Mouse (Mus musculus) liver, embryonic 11.5 days (tissue): ENCODE data around the gene Kif26a. TPM values are rescaled to one million over a fixed set of nuclear protein-coding genes. Genes with fewer than 3 reads are reported as not detected.
A peak's percentile ranks its signal among the peaks of the same experiment; 100 is the strongest.

Experiments
- ATAC-seq: fragments of 200-750 bp; cut with Nextera tagmentation; replicated peaks from 2 replicates; pipeline ENCODE4 v1.8.0; 2017; ENCODE audit warnings: moderate number of reproducible peaks, mild to moderate bottlenecking, moderate TSS enrichment, moderate library complexity; ENCODE audit not compliant: low FRiP score
- DNase-seq: peaks from one replicate; pipeline ENCODE4 v3.0.0-alpha.2; 2017; ENCODE audit warnings: low spot score
- H3K27ac ChIP-seq: fragments of 300-500 bp; sonication (generic); 2 replicates; pipeline ENCODE4 v1.5.1; 2014; ENCODE audit warnings: mild to moderate bottlenecking, low read depth, low read length, control low read depth
- H3K27me3 ChIP-seq: fragments of 300-500 bp; sonication (generic); replicated peaks from 2 replicates; pipeline ENCODE4 v1.6.1; 2014; ENCODE audit warnings: low read length, mixed read lengths; ENCODE audit not compliant: control insufficient read depth, insufficient read depth
- H3K36me3 ChIP-seq: fragments of 300-500 bp; sonication (generic); 2 replicates; pipeline ENCODE4 v1.6.1; 2014; ENCODE audit warnings: mild to moderate bottlenecking, low read length, moderate library complexity, mixed read lengths; ENCODE audit not compliant: control insufficient read depth, insufficient read depth
- H3K4me1 ChIP-seq: fragments of 300-500 bp; sonication (generic); replicated peaks from 2 replicates; pipeline ENCODE4 v1.6.1; 2014; ENCODE audit warnings: low read length, mixed read lengths; ENCODE audit not compliant: control insufficient read depth, insufficient read depth
- H3K4me2 ChIP-seq: fragments of 300-500 bp; sonication (generic); 2 replicates; pipeline ENCODE4 v1.6.1; 2014; ENCODE audit warnings: mild to moderate bottlenecking, control low read depth, moderate library complexity
- H3K4me3 ChIP-seq: fragments of 300-500 bp; sonication (generic); 2 replicates; pipeline ENCODE4 v1.5.1; 2014; ENCODE audit warnings: low read depth, low read length, control low read depth
- H3K9ac ChIP-seq: fragments of 300-500 bp; sonication (generic); 2 replicates; pipeline ENCODE4 v1.6.1; 2014; ENCODE audit warnings: low read depth, low read length, control low read depth
- H3K9me3 ChIP-seq: fragments of 300-500 bp; sonication (generic); 2 replicates; pipeline ENCODE4 v1.6.1; 2016; ENCODE audit warnings: low read length, inconsistent platforms, mixed read lengths; ENCODE audit not compliant: control insufficient read depth
- WGBS: fragments of 180-500 bp; shearing (Covaris S2); extraction: QIAGEN DNeasy Blood & Tissue Kit; methylation state at CpG from one replicate; pipeline ENCODE4 v1.1.7; 2014; 5-methylcytosine and 5-hydroxymethylcytosine counted together
- polyA plus RNA-seq: library from polyadenylated mRNA; unstranded; fragments of >200 nt; fragmentation: Nextera tagmentation; extraction: Ambion mirVana; gene quantifications from 2 replicates; pipeline ENCODE4 v1.2.1, GENCODE M21; 2014

Kif26a gene
- polyA plus RNA-seq, 1 experiment from 2014 or later, result 0.59 TPM

GRCm38 (mm10) chr12:112181921-112182608 lies 36.1 kb downstream of the Kif26a start:
- DNase-seq, result no peak
- no peak for ATAC-seq
- Histone ChIP-seq H3K4me1 (no peaks in the 10 kb centered on the region), H3K9me3 (no peaks in the 10 kb centered on the region), H3K4me2 (no peak overlapping the region), H3K4me3 (no peak overlapping the region), H3K27me3 (no peaks in the 10 kb centered on the region), H3K27ac (no peak overlapping the region), H3K36me3 (no peaks in the 10 kb centered on the region), H3K9ac (no peak overlapping the region)
- WGBS, result 48% methylated on average over 7 of the region's 7 CpGs

GRCm38 (mm10) chr12:112182609-112182955 lies 36.6 kb downstream of the Kif26a start:
- WGBS, result 72% methylated on average over 7 of the region's 7 CpGs
- DNase-seq (no peak), ATAC-seq (no peak)

GRCm38 (mm10) chr12:112183675-112184074 lies 37.7 kb downstream of the Kif26a start:
- Histone ChIP-seq H3K27ac (no peak overlapping the region), H3K4me2 (no peak overlapping the region), H3K36me3 (no peaks in the 10 kb centered on the region), H3K9me3 (no peaks in the 10 kb centered on the region), H3K27me3 (no peaks in the 10 kb centered on the region), H3K9ac (no peak overlapping the region), H3K4me3 (no peak overlapping the region), H3K4me1 (no peaks in the 10 kb centered on the region)
- 0 out of 2 replicates have a peak, but pooled peaks have one; percentile 8 for ATAC-seq
- 65% methylated on average over 6 of the region's 6 CpGs for WGBS
- DNase-seq, result no peak

More at GRCm38 (mm10) chr12:112182609-112182955, 36.6 kb downstream of the Kif26a start:
- Histone ChIP-seq H3K36me3 (no peaks in the 10 kb centered on the region), H3K4me3 (no peak overlapping the region), H3K9ac (no peak overlapping the region), H3K27me3 (no peaks in the 10 kb centered on the region), H3K4me1 (no peaks in the 10 kb centered on the region), H3K27ac (no peak overlapping the region), H3K9me3 (no peaks in the 10 kb centered on the region), H3K4me2 (no peak overlapping the region)

- no peaks in the 10 kb centered on the region for H3K9me3 ChIP-seq
- no peaks in the 10 kb centered on the region for H3K36me3 ChIP-seq
- 56% methylated on average over 3 of the region's 3 CpGs for WGBS
- no peak overlapping the region for H3K4me3 ChIP-seq
- no peaks in the 10 kb centered on the region for H3K27me3 ChIP-seq
- no peak for DNase-seq
- ATAC-seq, result peak; percentile 34
- H3K4me2 ChIP-seq, result no peak overlapping the region
- no peak overlapping the region for H3K9ac ChIP-seq
- H3K4me1 ChIP-seq, result no peaks in the 10 kb centered on the region
- H3K27ac ChIP-seq, result 0 out of 2 replicates have a peak overlapping the region, but pooled peaks have one; percentile 5
Measured at GRCm38 (mm10) chr12:112184390-112184789, 38.4 kb downstream of the Kif26a start.

- Histone ChIP-seq H3K9ac (no peak overlapping the region), H3K4me1 (no peaks in the 10 kb centered on the region), H3K36me3 (no peaks in the 10 kb centered on the region), H3K4me2 (no peak overlapping the region), H3K4me3 (no peak overlapping the region), H3K9me3 (no peaks in the 10 kb centered on the region), H3K27me3 (no peaks in the 10 kb centered on the region), H3K27ac (no peak overlapping the region)
- ATAC-seq (no peak), DNase-seq (no peak)
- WGBS, result 79% methylated on average over 6 of the region's 6 CpGs
Measured at GRCm38 (mm10) chr12:112186899-112187298, 40.9 kb downstream of the Kif26a start.

- Histone ChIP-seq H3K9me3 (no peaks in the 10 kb centered on the region), H3K4me1 (no peaks in the 10 kb centered on the region), H3K36me3 (no peaks in the 10 kb centered on the region), H3K27ac (no peak overlapping the region), H3K9ac (no peak overlapping the region), H3K4me3 (no peak overlapping the region), H3K4me2 (no peak overlapping the region), H3K27me3 (peaks cover 4% of the 10 kb centered on the region; the same call in 1 of the 2 replicates)
- DNase-seq (no peak), ATAC-seq (no peak)
- 26% methylated on average over 6 of the region's 6 CpGs for WGBS
Measured at GRCm38 (mm10) chr12:112191753-112192152, 45.7 kb downstream of the Kif26a start.

- Histone ChIP-seq H3K9ac (no peak overlapping the region), H3K27ac (no peak overlapping the region), H3K36me3 (no peaks in the 10 kb centered on the region), H3K27me3 (peaks cover 4% of the 10 kb centered on the region; the same call in 1 of the 2 replicates), H3K4me1 (no peaks in the 10 kb centered on the region), H3K4me3 (no peak overlapping the region), H3K4me2 (peak overlapping the region; percentile 31; the same call in 1 of the 2 replicates), H3K9me3 (no peaks in the 10 kb centered on the region)
- WGBS, result 7% methylated on average over 13 of the region's 13 CpGs
- DNase-seq (no peak), ATAC-seq (no peak)
Measured at GRCm38 (mm10) chr12:112195019-112195418, 49.0 kb downstream of the Kif26a start.

GRCm38 (mm10) chr12:112196562-112196961 lies 50.6 kb downstream of the Kif26a start:
- no peaks in the 10 kb centered on the region for H3K9me3 ChIP-seq
- WGBS, result 83% methylated on average over 10 of the region's 10 CpGs
- ATAC-seq (no peak), DNase-seq (no peak)
- H3K4me2 ChIP-seq, result no peak overlapping the region
- H3K9ac ChIP-seq, result no peak overlapping the region
- no peak overlapping the region for H3K4me3 ChIP-seq
- no peaks in the 10 kb centered on the region for H3K4me1 ChIP-seq
- H3K27me3 ChIP-seq, result peaks cover 4% of the 10 kb centered on the region; the same call in 1 of the 2 replicates
- H3K36me3 ChIP-seq, result no peaks in the 10 kb centered on the region
- no peak overlapping the region for H3K27ac ChIP-seq

- ATAC-seq (no peak), DNase-seq (no peak)
- 69% methylated on average over 3 of the region's 3 CpGs for WGBS
- Histone ChIP-seq H3K4me2 (no peak overlapping the region), H3K27me3 (peaks cover 4% of the 10 kb centered on the region; the same call in 1 of the 2 replicates), H3K27ac (no peak overlapping the region), H3K9me3 (no peaks in the 10 kb centered on the region), H3K9ac (no peak overlapping the region), H3K4me1 (no peaks in the 10 kb centered on the region), H3K36me3 (no peaks in the 10 kb centered on the region), H3K4me3 (no peak overlapping the region)
Measured at GRCm38 (mm10) chr12:112199363-112199762, 53.4 kb downstream of the Kif26a start.
